Mouse (Mus musculus) hindlimb bud, embryonic 11.5 days (tissue): ENCODE measurements at regions not wholly inside any gene's neighbourhood (a gene's known extent, or its start where the extent isn't known, plus 50 kb on each side); places are given as distances from the start of the nearest gene placed in this dataset.

Source experiments
- DNase-seq: peaks from one replicate; pipeline ENCODE4 v3.0.0-alpha.2; 2012; ENCODE audit warnings: low read depth, low spot score; ENCODE audit errors: extremely low spot score

GRCm38 (mm10) chr12:28186695-28187094 lies 365.5 kb downstream of the Dcdc2c start:
- DNase-seq = no peak

- no peak for DNase-seq
Observed at GRCm38 (mm10) chr12:28181265-28181664, 370.9 kb downstream of the Dcdc2c start.

GRCm38 (mm10) chr12:28176016-28176415 lies 376.2 kb downstream of the Dcdc2c start:
- DNase-seq = no peak

GRCm38 (mm10) chr12:28174078-28174477 lies 378.1 kb downstream of the Dcdc2c start:
- no peak for DNase-seq

DNA sequence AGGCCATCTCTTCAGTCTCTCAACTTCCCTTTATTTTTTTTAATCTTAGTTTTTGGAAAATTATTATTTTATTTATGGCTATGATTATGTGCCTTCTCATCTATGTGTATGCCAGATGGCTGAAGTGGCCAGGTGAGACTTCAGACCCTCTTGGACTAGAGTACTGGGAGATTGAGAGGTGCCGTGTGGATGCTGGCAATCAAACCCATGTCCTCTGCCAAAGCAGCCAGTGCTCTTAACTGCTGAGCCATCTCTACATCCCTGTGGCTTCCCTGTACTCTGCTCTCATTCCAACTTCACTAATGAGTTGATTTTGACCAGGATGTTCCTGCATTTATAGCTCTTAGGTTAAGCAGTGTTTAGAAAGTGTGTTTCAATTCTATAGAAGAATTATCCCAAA lies 393.4 kb downstream of the Dcdc2c start:
- no peak for DNase-seq

GRCm38 (mm10) chr12:28150759-28151158 lies 401.4 kb downstream of the Dcdc2c start:
- no peak for DNase-seq

GRCm38 (mm10) chr12:28135810-28136592 lies 416.2 kb downstream of the Dcdc2c start:
- DNase-seq = no peak

DNA sequence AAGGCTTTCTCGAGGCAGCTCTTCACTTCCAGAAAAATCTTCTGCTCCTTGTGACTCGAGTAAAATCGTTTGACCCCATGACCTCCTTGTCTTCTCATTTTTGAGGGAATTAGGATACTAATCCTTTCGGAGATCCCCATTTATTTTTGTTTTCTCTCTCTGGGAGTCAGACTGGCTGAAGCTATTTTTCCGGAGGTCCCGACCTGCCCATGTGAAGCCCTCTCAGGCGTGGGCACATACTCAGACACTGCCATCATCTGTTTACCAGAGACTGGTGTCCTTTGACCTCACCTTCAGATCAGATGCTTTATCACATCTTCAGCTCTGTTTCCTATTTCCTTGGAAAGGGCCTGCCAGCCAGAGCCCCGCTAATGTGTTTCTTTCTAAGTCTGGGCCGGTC lies 429.4 kb downstream of the Dcdc2c start:
- DNase-seq = no peak

- DNase-seq = no peak
Observed at GRCm38 (mm10) chr12:28120106-28120505, 432.1 kb downstream of the Dcdc2c start.

DNA sequence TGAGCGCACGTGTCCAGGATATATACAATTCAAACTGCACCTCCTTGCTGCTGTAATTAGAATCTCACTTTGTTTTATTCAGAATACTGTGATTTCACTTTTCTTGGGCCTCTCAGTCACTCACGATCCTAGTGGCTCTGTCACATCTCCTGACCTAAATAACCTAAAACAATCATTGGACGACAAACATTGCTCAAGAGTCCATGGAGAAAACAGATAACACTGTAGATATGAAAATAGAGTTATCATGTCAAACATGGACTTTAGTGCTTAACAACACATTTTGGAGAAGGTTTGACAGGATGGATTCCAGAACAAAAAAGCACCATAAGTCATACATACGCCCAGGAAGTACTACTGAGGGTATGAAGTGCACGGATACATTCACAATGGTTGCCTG lies 461.5 kb downstream of the Dcdc2c start:
- no peak for DNase-seq

GRCm38 (mm10) chr12:28085460-28085859 lies 466.7 kb downstream of the Dcdc2c start:
- no peak for DNase-seq

- DNase-seq = no peak
Observed at GRCm38 (mm10) chr12:28076606-28077005, 475.6 kb downstream of the Dcdc2c start.

- DNase-seq = no peak
Observed at GRCm38 (mm10) chr12:28068584-28068983, 483.6 kb downstream of the Dcdc2c start.

DNA sequence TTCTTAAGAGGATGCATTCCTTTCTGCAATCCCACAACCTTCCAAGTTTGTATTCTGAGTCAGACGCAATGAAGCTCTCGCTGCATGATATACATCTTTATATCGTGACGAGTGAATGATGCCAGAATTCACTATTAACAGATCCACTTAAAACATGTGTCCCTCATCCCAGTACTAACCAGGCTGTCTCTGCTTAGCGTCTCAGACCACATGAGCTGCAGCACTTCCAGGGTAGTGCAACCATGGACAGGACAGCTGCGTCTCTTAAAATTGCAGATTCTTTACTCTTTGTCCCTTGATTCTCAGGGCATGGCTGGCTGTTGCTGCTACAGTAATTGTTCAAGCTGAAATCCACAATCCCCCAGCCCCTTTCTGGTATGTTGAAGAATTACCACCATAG lies 491.9 kb downstream of the Dcdc2c start:
- no peak for DNase-seq

DNA sequence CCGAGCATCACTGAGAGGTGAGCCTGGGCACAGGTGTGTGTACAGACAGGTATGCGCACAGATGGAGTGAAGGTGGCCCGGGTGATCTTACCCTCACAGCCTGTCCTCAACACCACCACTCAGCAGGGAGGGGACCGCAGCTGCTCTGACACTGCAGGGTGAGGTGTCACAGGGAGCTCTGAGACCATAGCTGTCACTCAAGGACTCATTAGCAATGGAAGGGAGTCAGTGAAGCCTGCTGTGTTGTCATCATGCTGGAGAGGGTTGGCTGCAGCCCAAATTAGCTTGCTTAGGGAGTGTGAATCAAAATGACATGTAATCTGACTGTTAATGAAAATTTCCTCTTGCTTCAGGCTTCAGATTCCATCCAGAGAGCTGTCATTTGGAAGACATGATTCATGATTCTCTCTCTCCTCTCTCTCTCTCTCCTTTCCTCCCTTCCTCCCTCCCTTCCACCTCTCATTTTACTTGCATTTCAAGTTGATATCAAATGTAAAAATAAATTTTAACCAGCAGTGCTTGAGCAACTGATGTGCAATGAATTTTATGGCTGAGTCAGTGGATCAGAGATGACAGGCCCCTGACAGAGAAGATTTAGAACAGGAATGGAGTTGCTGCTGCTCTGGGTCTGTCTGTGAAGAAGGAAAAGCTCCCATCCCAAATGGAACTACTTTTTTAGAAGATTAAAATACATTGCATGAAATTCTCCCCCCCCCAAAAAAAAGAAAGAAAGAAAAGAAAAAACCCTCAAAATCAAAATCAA lies 496.5 kb downstream of the Dcdc2c start:
- no peak for DNase-seq

DNA sequence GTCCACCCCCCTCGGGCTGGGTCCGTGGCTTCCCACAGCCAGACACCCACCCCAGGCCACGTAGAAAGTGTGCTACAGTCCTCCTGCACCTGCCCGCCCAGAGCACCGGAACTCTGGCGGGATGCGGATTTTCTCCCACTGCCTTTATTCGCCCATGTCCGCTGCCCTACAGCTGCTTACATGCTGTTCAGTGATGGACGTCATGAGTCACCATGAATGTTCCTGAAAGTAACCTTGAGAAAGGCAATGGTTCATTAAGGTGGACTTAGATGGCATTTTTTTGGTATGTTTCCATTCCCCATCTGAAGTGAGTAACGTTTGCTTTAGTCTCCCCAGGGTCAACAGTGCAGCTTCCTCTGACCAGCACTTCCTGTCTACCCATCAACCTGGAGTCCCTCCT lies 497.8 kb downstream of the Dcdc2c start:
- no peak for DNase-seq

GRCm38 (mm10) chr12:28047989-28048388 lies 504.2 kb downstream of the Dcdc2c start:
- no peak for DNase-seq

DNA sequence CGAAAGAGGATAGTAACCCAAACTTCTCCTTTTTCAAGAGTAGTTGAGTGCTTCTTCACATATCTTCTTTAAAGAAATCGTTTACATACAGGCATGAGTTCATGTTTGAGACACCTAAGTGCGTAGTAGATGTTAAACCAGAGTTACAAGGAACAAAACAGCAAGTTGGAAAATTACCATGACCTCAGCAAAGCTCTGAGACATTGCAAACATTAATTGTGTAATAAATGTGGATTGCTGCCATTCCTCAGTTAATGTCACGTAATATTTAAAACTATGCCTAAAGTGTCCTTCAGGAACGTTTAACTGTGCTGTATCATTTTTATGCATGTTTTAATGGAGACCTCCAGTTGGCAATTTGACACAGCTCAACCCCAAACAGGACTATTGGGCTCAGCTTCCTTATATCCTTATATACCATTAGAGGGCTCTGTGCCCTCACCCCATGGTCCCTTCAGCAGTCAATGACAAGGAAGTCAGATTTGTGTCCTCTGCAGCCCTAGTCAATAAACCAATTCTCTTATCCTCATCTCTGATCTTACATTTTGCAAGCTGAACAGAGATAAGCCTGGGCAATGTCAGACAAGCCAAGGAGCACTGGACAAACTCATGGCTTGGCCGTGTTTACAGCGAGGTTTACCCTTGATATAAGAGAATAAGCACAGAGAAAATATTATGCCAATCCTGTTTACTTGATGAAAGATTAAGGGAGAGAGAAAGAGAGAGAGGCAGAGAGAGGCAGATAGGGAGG lies 513.9 kb downstream of the Dcdc2c start:
- no peak for DNase-seq

GRCm38 (mm10) chr12:27999170-27999569 lies 553.0 kb downstream of the Dcdc2c start:
- DNase-seq = no peak

GRCm38 (mm10) chr12:27992152-27992551 lies 560.0 kb downstream of the Dcdc2c start:
- no peak for DNase-seq

DNA sequence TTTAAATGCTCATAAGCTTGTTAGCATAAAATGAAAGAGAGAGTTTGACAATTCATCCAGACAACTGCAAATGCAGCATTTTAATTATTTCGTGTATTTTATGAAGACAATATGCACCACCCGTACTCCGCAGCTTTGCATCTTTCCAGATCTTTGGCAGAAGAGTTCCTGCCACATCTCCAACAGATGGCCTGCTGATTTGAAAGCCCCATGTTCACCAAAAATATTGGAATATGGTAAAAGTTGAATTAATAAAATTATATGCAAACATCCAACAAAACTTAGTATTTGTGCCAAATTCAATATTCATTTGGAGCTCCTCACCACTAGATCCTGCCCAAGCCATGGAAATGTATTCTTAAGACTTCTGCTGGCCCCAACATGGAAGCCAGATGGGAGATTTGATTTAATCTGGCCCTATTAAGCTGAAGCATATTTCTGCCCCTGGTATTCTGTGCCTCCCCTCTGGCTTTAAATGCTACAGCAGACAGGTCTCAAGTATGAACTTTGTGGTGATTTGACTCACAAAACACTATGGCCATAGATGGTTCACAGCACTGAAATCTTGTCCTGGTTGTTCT lies 567.8 kb downstream of the Dcdc2c start:
- DNase-seq = no peak
